Mouse (Mus musculus) Patski (cell line): ENCODE results near the gene Ms4a13. TPM values are rescaled to one million over a fixed set of nuclear protein-coding genes. Genes with fewer than 3 reads are reported as not detected.
"Not testable (repeated sequence)": the region's sequence is repeated elsewhere in the genome, so short reads cannot be mapped to it uniquely, and the experiment has no call there.

Source experiments
- ATAC-seq: fragments of 100-300 bp; one replicate; pipeline ENCODE4 v1.8.0; 2021
- CTCF ChIA-PET: fragments of 350-600 bp; sonication (Branson Sonifier 250); formaldehyde crosslinking; loops from one replicate; lab custom pipeline; 2022; ENCODE audit warnings: inconsistent platforms; lab: Charles Lee
- POLR2A ChIA-PET: fragments of 350-600 bp; sonication (Branson Sonifier 250); formaldehyde crosslinking; loops from one replicate; lab custom pipeline; 2022; ENCODE audit warnings: antibody characterized with exemption, inconsistent platforms; lab: Charles Lee
- DNase-seq: peaks from one replicate; pipeline ENCODE4 v3.0.0-alpha.2; 2011; ENCODE audit warnings: low read depth, low spot score
- H3K27me3 ChIP-seq: fragments of 371-371 bp; one replicate; pipeline ENCODE4 v1.5.1; 2021
- CTCF ChIP-seq: fragments of 100-300 bp; IDR thresholded peaks from one replicate; pipeline ENCODE4 v1.5.1; 2021
- in situ Hi-C: fragments of 300-500 bp; cut with MboI; formaldehyde crosslinking; loops from 3 replicates; pipeline ENCODE4 v1.11.1; 2018; ENCODE audit warnings: low pct_unique_long_range_greater_than_20kb, mixed read lengths
- polyA plus RNA-seq: library from polyadenylated mRNA; unstranded; gene quantifications from one replicate; pipeline ENCODE4 v1.2.3, GENCODE M21; 2021

The Ms4a13 gene
- polyA plus RNA-seq, 1 experiment from 2014 or later: not detected

DNA sequence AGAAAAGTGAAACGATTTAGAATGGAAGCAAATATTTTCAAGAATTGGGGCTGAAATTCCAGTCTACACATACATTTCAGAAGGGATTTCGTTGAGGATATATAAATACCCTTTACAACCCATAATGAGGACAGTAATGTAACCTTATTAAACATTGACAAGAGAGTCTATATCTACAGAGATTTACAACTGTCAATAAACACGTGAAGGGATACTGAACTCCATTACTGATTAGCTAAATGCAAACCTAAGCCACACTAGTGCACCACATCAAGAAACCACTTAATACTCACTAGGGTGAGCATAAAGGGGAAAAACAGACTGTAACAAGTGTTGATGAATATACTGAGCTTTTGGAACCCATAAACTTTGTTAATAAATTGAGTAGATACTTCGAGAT is 61.2 kb downstream of the Ms4a13 start:
- H3K27me3 ChIP-seq: peaks cover 33% of the 10 kb centered on the region
- ATAC-seq (no peak), DNase-seq (no peak)
- ChIA-PET POLR2A (no interaction called here), CTCF (no interaction called here)
- no peak for TF ChIP-seq CTCF
- in situ Hi-C loops: no loop called here

DNA sequence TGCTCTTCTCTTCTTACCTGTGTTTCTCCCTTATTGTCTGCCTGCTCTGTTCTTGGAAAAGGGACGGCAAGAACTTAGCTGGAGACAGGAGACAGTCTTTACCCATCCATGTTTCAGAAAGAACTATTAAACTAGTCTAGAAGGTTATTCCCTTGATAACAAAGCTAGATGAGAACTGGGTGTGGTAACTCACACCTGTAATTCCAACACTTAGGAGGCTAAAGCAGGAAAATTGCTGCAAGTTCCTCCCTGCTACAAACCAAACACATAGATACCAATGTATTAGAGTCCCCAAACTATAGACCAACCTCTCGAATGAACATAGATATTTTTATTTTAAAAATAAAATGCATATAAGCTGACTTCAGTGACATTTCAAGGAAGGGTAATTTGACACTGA is 61.7 kb downstream of the Ms4a13 start:
- no peak for TF ChIP-seq CTCF
- ChIA-PET CTCF (no interaction called here), POLR2A (no interaction called here)
- in situ Hi-C loops: no loop called here
- no peak for DNase-seq
- peaks cover 29% of the 10 kb centered on the region for H3K27me3 ChIP-seq
- ATAC-seq: no peak

DNA sequence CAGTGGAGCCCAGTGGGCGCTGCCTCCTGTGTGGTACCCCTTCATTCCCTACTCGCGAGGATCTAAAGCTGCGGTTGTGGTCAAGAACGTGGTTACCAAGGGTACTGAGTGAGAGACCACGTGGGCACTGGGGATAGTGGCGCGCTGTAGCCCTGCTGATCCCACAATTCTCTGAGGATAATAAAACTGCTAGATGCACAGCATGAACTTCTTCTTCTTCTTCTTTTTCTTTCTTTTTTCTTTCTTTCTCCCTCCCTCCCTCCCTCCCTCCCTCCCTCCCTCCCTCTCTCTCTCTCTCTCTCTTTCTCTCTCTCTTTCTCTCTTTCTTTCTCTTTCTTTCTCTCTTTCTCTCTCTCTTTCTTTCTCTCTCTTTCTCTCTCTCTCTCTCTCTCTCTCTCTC is 65.8 kb downstream of the Ms4a13 start, which contains the start of gene 1700017D01Rik:
Gene 1700017D01Rik, minus strand, starts transcription at position 101 of the 400 bp plus-strand sequence.
- DNase-seq, POLR2A ChIA-PET, ATAC-seq, CTCF ChIA-PET, in situ Hi-C loops: not testable (repeated sequence)
- peaks cover 36% of the 10 kb centered on the region for H3K27me3 ChIP-seq

DNA sequence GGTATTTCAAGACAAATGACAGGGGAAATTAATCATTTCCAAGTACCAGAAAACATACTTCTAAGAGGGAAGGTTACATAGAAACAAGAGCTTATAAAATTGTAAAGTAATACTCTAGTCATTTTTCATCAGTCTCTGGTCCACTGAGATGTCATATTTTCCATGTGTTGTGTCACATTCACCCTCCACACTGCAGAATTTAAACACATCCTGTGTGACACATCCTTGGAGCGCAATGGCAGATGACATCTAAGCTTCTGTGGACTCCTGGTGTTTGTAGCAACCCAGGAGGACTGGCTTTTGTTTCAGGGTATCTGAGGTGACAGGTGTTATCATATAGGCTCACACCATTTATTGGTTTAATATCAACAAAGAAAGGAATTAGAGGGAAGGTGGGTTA is 66.8 kb downstream of the Ms4a13 start:
- DNase-seq (no peak), ATAC-seq (no peak)
- in situ Hi-C loops: no loop called here
- TF ChIP-seq CTCF: no peak
- ChIA-PET CTCF (interaction anchor here (1.4 kb wide), 1 partner anchor 11 kb away, joined by 4 read pairs; no protein-coding TSS in a partner anchor), POLR2A (no interaction called here)
- peaks cover 40% of the 10 kb centered on the region for H3K27me3 ChIP-seq

DNA sequence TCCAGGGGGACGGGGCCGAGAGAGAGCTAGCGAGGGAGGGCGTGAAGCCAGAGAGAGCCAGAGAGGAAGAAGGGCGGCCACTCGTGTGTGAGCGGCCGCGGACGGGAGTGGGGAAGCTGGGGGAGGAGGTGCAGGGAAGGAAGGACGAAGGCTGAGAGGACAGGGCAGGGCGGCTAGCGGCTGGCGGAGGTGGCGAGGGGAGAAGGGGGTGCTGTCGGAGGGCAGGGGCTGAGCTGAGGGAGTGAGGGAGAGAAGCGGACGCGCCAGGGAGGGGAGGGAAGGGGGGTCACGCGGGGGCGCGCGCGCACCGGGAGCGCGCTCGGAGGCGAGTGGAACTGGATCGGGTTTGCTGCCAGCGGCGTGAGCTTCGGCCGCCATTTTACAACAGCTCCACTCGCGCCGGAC is 75.5 kb downstream of the Ms4a13 start:
- POLR2A ChIA-PET, DNase-seq, CTCF ChIA-PET, in situ Hi-C loops: not testable (repeated sequence)
- peak; percentile 21 for ATAC-seq
- H3K27me3 ChIP-seq: peaks cover 28% of the 10 kb centered on the region

Other genes with a start within 250 kb of the Ms4a13 start
- 21.1 TPM for gene Ccdc86, start 247.5 kb downstream of the Ms4a13 start, polyA plus RNA-seq
- not detected for gene Ms4a10, start 222.1 kb downstream of the Ms4a13 start, polyA plus RNA-seq
- gene Ms4a15, start 203.5 kb downstream of the Ms4a13 start, polyA plus RNA-seq: not detected
- not detected for gene Ms4a18, start 178.7 kb downstream of the Ms4a13 start, polyA plus RNA-seq
- gene Ms4a8a, start 115.6 kb downstream of the Ms4a13 start, polyA plus RNA-seq: not detected
- gene 1700017D01Rik, start 65.9 kb downstream of the Ms4a13 start, polyA plus RNA-seq: not detected
- gene 1700025F22Rik, start 31.4 kb downstream of the Ms4a13 start, polyA plus RNA-seq: not detected
- gene Ms4a12, start 35.7 kb upstream of the Ms4a13 start, polyA plus RNA-seq: not detected
- not detected for gene Ms4a1, start 69.5 kb upstream of the Ms4a13 start, polyA plus RNA-seq
- gene Ms4a5, start 87.1 kb upstream of the Ms4a13 start, polyA plus RNA-seq: not detected
- gene Ms4a14, start 117.7 kb upstream of the Ms4a13 start, polyA plus RNA-seq: 0.06 TPM
- 0.09 TPM for gene Ms4a7, start 139.4 kb upstream of the Ms4a13 start, polyA plus RNA-seq
- not detected for gene Ms4a4a, start 178.8 kb upstream of the Ms4a13 start, polyA plus RNA-seq
- gene Ms4a4c, start 208.0 kb upstream of the Ms4a13 start, polyA plus RNA-seq: not detected
- 0.12 TPM for gene Ms4a4b, start 246.8 kb upstream of the Ms4a13 start, polyA plus RNA-seq